Mouse (Mus musculus) CH12.LX (cell line): ENCODE measurements around the gene Pla2g4a. TPM values are rescaled to one million over a fixed set of nuclear protein-coding genes. Genes with fewer than 3 reads are reported as not detected.
A peak's percentile ranks its signal among the peaks of the same experiment; 100 is the strongest.

ENCODE experiments used
- DNase-seq: peaks from one replicate; pipeline ENCODE4 v3.0.0-alpha.2; 2013; ENCODE audit errors: extremely low read depth
- H3K27ac ChIP-seq: 2 replicates; pipeline ENCODE4 v1.5.1; 2012; ENCODE audit warnings: low read depth, mild to moderate bottlenecking, control low read depth, moderate library complexity; ENCODE audit not compliant: insufficient read depth
- H3K27me3 ChIP-seq: replicated peaks from 2 replicates; pipeline ENCODE3; 2012; ENCODE audit warnings: inconsistent platforms
- H3K36me3 ChIP-seq, 2 experiments: replicated peaks in 1 of 2; 2 replicates each; pipeline versions ENCODE3 to v1.6.1; 2012; ENCODE audit warnings: inconsistent platforms in 1 of 2, low read length in 1 of 2, mild to moderate bottlenecking in 1 of 2, mixed read lengths in 1 of 2, moderate library complexity in 1 of 2; ENCODE audit not compliant: control insufficient read depth in 1 of 2, insufficient read depth in 1 of 2
- H3K4me1 ChIP-seq, 2 experiments: 2 replicates each; pipeline ENCODE4 v1.6.1; 2012; ENCODE audit warnings: inconsistent platforms in 1 of 2, moderate library complexity in 1 of 2; ENCODE audit not compliant: insufficient read depth in 2 of 2, control insufficient read depth in 1 of 2
- H3K4me2 ChIP-seq: 2 replicates; pipeline ENCODE4 v1.6.1; 2012; ENCODE audit warnings: low read depth, mild to moderate bottlenecking, control low read depth; ENCODE audit not compliant: poor library complexity, insufficient read depth, severe bottlenecking
- H3K4me3 ChIP-seq, 3 experiments: fragments of 150-350 bp in 1 of 3; sonication (generic) in 1 of 3; replicated peaks in 1 of 3; 2 replicates each; pipeline versions ENCODE3 to v1.5.1; 2011 to 2012; ENCODE audit warnings: low read depth in 2 of 3, low read length in 2 of 3, mild to moderate bottlenecking in 2 of 3, moderate library complexity in 2 of 3, control low read depth in 1 of 3, improper control_type of control experiment in 1 of 3, inconsistent platforms in 1 of 3, mixed read lengths in 1 of 3; ENCODE audit not compliant: poor library complexity in 1 of 3
- H3K79me2 ChIP-seq: replicated peaks from 2 replicates; pipeline ENCODE4 v1.6.1; 2012; ENCODE audit warnings: mild to moderate bottlenecking, moderate library complexity; ENCODE audit not compliant: control insufficient read depth, poor library complexity, insufficient read depth, severe bottlenecking; ENCODE audit errors: extremely low read depth
- H3K9ac ChIP-seq: 2 replicates; pipeline ENCODE4 v1.6.1; 2012; ENCODE audit warnings: low read depth, mild to moderate bottlenecking, control low read depth, moderate library complexity; ENCODE audit not compliant: insufficient read depth
- H3K9me3 ChIP-seq: replicated peaks from 2 replicates; pipeline ENCODE3; 2012; ENCODE audit warnings: low read length, inconsistent platforms, mixed read lengths
- CHD1 ChIP-seq: IDR thresholded peaks from 2 replicates; pipeline ENCODE4 v1.6.1; 2012; ENCODE audit warnings: low read depth, low read length, improper control_type of control experiment, inconsistent platforms
- CHD2 ChIP-seq: IDR thresholded peaks from 2 replicates; pipeline ENCODE4 v1.6.1; 2011; ENCODE audit warnings: low read length, improper control_type of control experiment
- E2F4 ChIP-seq: IDR thresholded peaks from 2 replicates; pipeline ENCODE4 v1.6.1; 2011; ENCODE audit warnings: low read depth, low read length, improper control_type of control experiment; ENCODE audit not compliant: insufficient replicate concordance
- IRF4 ChIP-seq: IDR thresholded peaks from 2 replicates; pipeline ENCODE4 v1.6.1; 2014; ENCODE audit warnings: low read depth, mild to moderate bottlenecking, inconsistent platforms, low read length, improper control_type of control experiment
- MAFK ChIP-seq: IDR thresholded peaks from 2 replicates; pipeline ENCODE4 v1.6.1; 2011; ENCODE audit warnings: low read length, improper control_type of control experiment; ENCODE audit not compliant: insufficient replicate concordance
- MAZ ChIP-seq: IDR thresholded peaks from 2 replicates; pipeline ENCODE4 v1.6.1; 2012; ENCODE audit warnings: low read depth, mild to moderate bottlenecking, inconsistent platforms, low read length, improper control_type of control experiment, moderate library complexity
- RCOR1 ChIP-seq: conservative IDR thresholded peaks from 2 replicates; pipeline ENCODE4 v1.6.1; 2012; ENCODE audit warnings: low read depth, mild to moderate bottlenecking, inconsistent platforms, low read length, improper control_type of control experiment
- SIN3A ChIP-seq: IDR thresholded peaks from 2 replicates; pipeline ENCODE4 v1.6.1; 2012; ENCODE audit warnings: low read length, improper control_type of control experiment, inconsistent platforms
- UBTF ChIP-seq: IDR thresholded peaks from 2 replicates; pipeline ENCODE4 v1.6.1; 2012; ENCODE audit warnings: low read depth, mild to moderate bottlenecking, inconsistent platforms, low read length, improper control_type of control experiment, moderate library complexity
- ZKSCAN1 ChIP-seq: IDR thresholded peaks from 2 replicates; pipeline ENCODE4 v1.6.1; 2012; ENCODE audit warnings: low read depth, inconsistent platforms, low read length, improper control_type of control experiment, borderline replicate concordance
- dilution Hi-C: fragments of 300-500 bp; cut with MboI; formaldehyde crosslinking; loops from 2 replicates; pipeline ENCODE4 v1.14.3; 2020; ENCODE audit warnings: low sequenced_read_pairs; ENCODE audit not compliant: extremely low pct_unique_long_range_greater_than_20kb, extremely low pct_ligation_motif_present
- in situ Hi-C: fragments of 300-500 bp; cut with MboI; formaldehyde crosslinking; loops from 3 replicates; pipeline ENCODE4 v1.14.3; 2019; ENCODE audit warnings: low sequenced_read_pairs, low pct_ligation_motif_present, low pct_unique_long_range_greater_than_20kb, mixed read lengths
- polyA plus RNA-seq: library from polyadenylated mRNA; unstranded; fragments of >175 nt; gene quantifications from 2 replicates; pipeline ENCODE4 v1.2.1, GENCODE M21; 2012; ENCODE audit warnings: low read depth; ENCODE audit not compliant: insufficient read length
- total RNA-seq, 2 experiments: library from RNA; depleted of rRNA; stranded (reverse); fragments of 300-350 nt in 1 of 2; fragments of >200 nt in 1 of 2; gene quantifications; 2 replicates each; pipeline ENCODE4 v1.2.3; 2012 to 2014

Gene Pla2g4a
- total and polyA plus RNA-seq, 3 experiments: 3.2 to 15.6 (median 3.5) TPM

- no peaks in the 10 kb centered on the region for H3K4me1 ChIP-seq
- H3K27ac ChIP-seq: no peak overlapping the region
- dilution Hi-C loops: no loop called here
- peak overlapping the region; percentile 74 for H3K4me2 ChIP-seq
- H3K36me3 ChIP-seq: no peaks in the 10 kb centered on the region
- DNase-seq: no peak
- peak overlapping the region; percentile 90 for H3K9ac ChIP-seq
- no peaks in the 10 kb centered on the region for H3K9me3 ChIP-seq
- TF ChIP-seq SIN3A: no peak
- in situ Hi-C loops: no loop called here
- no peaks in the 10 kb centered on the region for H3K27me3 ChIP-seq
- peaks cover 13% of the 10 kb centered on the region for H3K79me2 ChIP-seq
- peak overlapping the region; percentile 51 to 71 (median 57) for H3K4me3 ChIP-seq
Observed at GRCm38 (mm10) chr1:149960251-149960650, 839 bp downstream of the Pla2g4a start.

- H3K27ac ChIP-seq: no peak overlapping the region
- no peak overlapping the region for H3K4me3 ChIP-seq
- H3K4me1 ChIP-seq: no peaks in the 10 kb centered on the region
- H3K79me2 ChIP-seq: peaks cover 13% of the 10 kb centered on the region
- no peak for DNase-seq
- TF ChIP-seq UBTF (no peak), IRF4 (peak; percentile 33; the same call in 1 of the 2 replicates)
- H3K9ac ChIP-seq: peak overlapping the region; percentile 56
- no peaks in the 10 kb centered on the region for H3K27me3 ChIP-seq
- dilution Hi-C loops (no loop called here), in situ Hi-C loops (no loop called here)
- H3K36me3 ChIP-seq: no peaks in the 10 kb centered on the region
- H3K4me2 ChIP-seq: peak overlapping the region; percentile 51; the same call in 1 of the 2 replicates
- H3K9me3 ChIP-seq: no peaks in the 10 kb centered on the region
Observed at GRCm38 (mm10) chr1:149959069-149959468, 2.0 kb downstream of the Pla2g4a start.

DNA sequence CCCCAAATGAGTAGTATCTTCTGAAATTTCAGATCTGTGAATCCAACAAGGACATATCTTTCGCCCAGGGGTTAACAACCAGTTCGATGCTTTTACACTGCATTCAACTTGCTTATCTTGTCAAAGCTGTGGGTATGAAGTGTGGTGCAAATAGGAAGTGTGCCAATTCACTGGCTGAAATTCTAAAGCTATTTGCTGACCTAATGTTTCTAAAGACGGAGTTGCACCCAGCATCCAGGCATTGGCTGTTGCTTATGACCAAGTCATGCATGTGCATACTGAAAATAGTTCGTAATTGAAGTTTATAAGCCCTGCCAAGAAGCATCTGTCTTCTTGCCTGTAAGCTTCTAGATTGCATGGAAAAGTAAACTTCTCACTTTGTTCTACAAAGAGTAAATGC lies 5.6 kb downstream of the Pla2g4a start:
- no peak for DNase-seq
- peaks cover 25% of the 10 kb centered on the region for H3K79me2 ChIP-seq
- dilution Hi-C loops (no loop called here), in situ Hi-C loops (no loop called here)
- H3K4me1 ChIP-seq: peaks cover 4 to 8% of the 10 kb centered on the region in 2 experiments; a peak in 3 of 4 replicates
- peak overlapping the region; percentile 70 for H3K4me2 ChIP-seq
- H3K27ac ChIP-seq: peak overlapping the region; percentile 36
- H3K36me3 ChIP-seq: no peaks in the 10 kb centered on the region
- TF ChIP-seq CHD2: no peak
- no peak for TF ChIP-seq MAFK
- no peak for TF ChIP-seq MAZ
- peak; percentile 22; the same call in 1 of the 2 replicates for TF ChIP-seq CHD1
- TF ChIP-seq E2F4: no peak
- TF ChIP-seq RCOR1: no peak
- no peak for TF ChIP-seq ZKSCAN1
- peak overlapping the region; percentile 40 for H3K9ac ChIP-seq
- no peaks in the 10 kb centered on the region for H3K27me3 ChIP-seq
- no peaks in the 10 kb centered on the region for H3K9me3 ChIP-seq
- H3K4me3 ChIP-seq: no peak overlapping the region
